Mouse (Mus musculus) retina, postnatal 7 days (tissue): ENCODE measurements around the gene Ece1.

Experiments used
- DNase-seq: peaks from one replicate; pipeline ENCODE4 v3.0.0-alpha.2; 2012; ENCODE audit warnings: low read depth, low spot score

Gene Ece1

GRCm38 (mm10) chr4:137882663-137883062 is 20.6 kb downstream of the Ece1 start:
- DNase-seq: no peak

GRCm38 (mm10) chr4:137883513-137884150 is 21.6 kb downstream of the Ece1 start:
- DNase-seq: no peak

DNA sequence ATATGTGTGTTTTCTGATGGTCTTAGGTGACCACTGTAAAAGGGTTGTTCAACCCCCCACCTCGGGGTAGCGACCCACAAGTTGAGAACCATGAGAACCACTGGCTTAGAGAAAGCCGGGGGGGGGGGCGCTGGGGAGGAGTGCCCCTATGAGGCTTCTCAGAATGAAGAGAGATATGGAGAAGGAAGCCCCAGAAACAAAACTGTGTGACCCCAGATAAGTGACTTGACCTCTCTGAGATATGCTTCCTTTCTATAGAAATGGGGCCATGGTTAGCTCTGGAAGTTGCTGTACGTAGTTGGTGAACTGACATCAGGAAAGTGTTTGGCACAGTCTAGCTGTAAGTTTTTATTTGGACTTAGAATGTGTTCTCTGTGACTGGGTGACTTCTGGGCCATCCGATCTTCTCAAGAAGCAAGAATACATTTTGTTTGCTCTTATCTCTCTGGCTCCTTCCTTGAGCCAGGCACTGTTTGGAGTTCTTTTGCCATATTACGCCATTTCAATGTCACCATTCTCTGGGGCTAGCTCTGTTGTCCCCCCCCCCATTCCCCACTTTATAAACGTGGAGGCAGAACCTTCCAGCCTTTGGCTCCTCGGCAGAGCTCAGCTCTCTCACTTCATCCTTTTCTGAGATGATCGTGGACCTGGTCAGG is 25.4 kb downstream of the Ece1 start:
- DNase-seq: no peak

- DNase-seq: no peak
These were observed 26.0 kb downstream of the Ece1 start for GRCm38 (mm10) chr4:137887993-137888388.

DNA sequence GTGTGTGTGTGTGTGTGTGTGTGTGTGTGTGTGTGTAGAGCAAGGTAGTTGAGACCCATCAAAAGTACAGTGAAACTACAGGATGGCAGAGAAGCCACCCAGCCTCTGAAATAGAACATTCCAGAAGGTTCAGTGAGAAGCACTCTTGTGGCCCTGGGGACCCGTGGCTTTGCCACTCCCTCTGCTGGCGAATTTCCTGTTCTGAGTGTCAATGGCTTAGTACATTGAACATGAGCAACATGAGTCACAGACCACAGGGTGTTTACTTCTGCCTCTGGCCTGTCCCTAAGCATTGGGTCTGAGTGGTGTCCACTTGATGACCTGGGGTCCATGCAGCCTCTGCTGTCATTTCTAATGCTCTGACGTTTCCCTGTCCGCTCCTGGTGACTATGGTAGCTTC is 28.6 kb downstream of the Ece1 start:
- no peak for DNase-seq

DNA sequence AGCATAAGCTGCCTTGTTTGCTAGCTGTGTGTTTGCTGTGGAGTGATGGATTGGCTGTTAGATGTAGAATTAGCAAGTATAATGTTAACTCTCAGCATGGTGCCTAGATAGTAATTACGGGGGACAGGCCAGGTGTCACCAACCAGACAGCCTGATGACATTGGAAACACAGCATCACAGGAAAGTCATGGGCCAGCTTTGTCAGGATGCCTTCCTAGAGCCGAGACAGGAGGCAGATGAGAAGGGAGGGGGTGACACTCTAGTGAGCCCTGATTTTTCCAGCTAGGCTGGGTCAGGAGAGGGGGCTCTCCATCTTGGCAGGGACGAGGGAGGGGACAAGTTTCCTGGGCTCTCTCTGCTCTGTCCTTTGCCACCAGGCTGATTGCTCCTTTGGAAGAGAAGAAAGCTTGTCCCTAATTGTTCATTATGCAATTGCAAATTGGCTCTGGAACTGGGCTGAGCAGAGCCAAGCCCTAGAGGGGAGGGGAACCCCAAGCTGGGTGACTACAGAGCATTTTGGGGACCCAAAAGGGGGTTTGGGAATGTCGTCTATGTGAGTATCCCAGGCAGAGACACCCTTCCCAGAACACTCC is 29.6 kb downstream of the Ece1 start:
- no peak for DNase-seq

DNA sequence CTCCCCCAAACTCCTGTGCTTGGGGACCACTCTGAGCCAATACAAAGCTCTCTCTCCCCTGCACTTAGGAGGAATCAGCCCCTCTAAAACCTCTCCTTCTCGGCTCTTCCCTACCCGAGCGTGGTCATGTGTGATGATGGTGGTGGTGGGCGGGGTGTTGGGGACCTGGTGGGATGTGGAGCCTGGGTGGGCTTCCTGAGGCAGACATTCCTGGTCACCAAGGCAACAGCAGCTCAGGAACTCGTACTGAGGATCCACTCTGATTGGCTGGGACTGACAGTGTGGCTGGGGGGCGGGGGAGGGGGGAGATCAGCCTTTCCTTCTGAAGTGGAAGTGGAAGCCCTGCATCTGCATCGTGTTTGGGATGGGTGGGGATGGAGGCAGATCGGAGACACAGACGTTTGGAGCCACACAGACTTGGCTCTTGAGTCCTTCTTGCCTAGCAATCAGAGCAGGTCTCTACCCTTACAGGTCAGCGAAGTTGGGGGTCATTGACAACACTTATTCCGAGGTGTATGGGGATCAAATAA is 30.7 kb downstream of the Ece1 start:
- DNase-seq: no peak

DNA sequence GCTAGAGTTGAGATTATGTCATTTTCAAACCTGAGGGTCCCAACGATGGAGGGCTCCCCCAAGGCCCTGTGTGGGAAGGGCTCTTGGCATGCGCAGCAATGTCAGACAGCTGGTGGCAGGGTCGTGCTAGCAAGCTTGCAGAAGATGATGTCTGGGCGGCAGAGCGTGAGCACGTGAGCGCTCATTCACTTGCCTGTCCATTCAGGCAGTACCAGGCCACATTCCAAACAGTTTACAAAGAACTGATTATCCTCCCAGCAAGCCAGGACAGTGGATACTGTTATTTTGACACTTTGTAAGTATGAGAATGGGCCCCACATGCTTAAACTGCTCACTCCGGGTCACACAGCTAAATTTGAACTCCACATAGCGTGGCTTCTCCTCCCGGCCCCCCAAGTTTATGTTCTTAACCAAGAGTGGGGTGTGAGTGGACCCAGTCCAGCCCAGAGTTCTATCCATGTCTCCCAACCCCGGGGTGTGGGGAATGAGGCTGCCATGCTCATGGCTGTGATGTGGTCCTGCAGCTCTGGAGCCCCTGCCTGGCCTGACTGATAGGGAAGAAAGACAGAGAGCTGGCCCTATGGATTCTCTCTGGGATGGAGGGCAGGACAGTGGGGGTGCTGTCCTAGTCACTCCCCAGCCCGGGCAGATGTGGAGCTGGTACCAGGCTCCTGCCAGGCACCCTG is 34.7 kb downstream of the Ece1 start:
- no peak for DNase-seq

DNA sequence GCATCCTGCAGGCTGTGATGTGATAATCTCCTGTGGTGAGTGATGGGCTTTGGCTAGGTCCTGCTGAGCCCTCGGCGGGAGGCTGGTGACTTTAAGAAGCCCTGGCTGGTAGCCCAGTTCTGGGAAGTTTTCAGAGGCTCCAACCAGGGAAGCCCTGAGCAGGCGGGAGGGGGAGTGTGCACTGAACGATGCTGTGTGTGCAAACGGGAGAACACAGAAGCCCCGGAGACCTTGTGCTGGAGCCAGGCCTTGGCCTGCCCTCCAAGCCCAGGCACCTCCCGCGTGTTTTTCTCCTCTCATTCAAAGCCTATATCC is 35.2 kb downstream of the Ece1 start:
- DNase-seq: peak; percentile 53

DNA sequence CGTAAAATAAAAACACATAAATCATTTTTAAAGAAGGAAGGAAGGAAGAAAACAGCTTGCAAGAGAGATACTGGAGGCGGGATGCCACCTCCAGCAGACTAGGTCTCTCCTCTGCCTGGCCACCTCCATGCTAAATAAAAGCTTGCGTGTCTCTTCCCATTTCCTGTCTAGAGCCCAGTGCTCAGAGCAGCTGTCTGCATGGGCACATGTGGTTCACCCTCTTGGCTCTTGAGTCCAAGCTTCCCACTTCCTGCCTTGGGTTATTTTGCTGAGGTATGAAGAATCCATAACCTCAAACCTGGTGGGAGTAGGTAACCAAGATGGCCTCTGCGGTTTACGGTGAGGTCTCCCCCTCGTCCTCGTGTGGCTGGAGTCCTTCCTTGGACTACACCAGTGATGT is 36.5 kb downstream of the Ece1 start:
- no peak for DNase-seq

- DNase-seq: peak; percentile 61
These were observed 40.2 kb downstream of the Ece1 start for GRCm38 (mm10) chr4:137902268-137902667.

- DNase-seq: no peak
These were observed 40.8 kb downstream of the Ece1 start for GRCm38 (mm10) chr4:137902873-137903272.

DNA sequence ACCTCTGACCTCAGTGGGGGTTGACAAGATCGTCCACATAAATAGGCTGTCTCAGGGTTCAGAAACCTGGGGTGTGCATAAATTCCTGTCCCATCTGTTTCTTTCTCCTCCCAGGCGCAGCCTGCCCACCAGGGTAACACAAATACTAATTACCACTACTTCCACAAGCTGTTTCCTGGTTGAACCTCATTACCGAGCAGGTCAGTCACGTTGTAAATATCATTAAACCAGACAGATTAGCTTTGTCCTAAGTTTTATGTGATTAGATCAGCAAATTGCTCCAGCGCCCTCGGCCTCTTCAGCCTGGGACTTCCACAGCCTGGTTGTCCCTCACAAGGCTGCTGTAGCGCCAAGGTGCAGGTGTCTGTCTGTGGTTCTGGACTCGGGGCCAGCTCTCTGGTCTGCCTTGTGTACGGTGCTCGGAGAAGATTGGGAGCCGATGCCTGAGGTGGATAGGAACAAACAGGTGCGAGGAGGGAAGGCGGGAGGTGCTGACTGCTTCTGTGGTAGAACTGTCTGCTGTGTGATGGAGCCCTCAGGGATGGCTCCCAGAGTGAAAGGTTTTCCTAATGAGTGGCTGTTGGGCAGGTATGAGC is 43.0 kb downstream of the Ece1 start:
- DNase-seq: no peak

- no peak for DNase-seq
These were observed 45.9 kb downstream of the Ece1 start for GRCm38 (mm10) chr4:137907979-137908378.

DNA sequence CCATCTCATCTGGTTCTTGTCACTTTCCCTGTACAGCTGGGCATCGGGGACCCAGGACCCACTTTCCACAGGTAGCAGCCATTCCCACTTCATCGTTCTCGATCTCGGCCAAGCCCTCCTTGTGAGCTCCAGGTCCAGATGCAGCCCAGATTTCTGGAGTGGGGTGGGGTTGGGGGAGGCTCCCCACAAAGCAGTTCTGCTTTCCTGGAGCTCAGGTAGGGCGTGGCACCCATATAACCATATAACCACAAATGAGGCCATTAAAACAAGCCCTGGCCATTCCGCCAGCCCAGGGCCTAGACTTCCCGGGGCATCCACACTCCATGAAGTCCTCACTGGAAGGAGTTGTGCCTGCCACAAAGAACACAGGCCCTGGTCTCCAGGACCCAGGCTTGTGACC is 46.5 kb downstream of the Ece1 start:
- no peak for DNase-seq

- no peak for DNase-seq
These were observed 46.9 kb downstream of the Ece1 start for GRCm38 (mm10) chr4:137908915-137909314.

DNA sequence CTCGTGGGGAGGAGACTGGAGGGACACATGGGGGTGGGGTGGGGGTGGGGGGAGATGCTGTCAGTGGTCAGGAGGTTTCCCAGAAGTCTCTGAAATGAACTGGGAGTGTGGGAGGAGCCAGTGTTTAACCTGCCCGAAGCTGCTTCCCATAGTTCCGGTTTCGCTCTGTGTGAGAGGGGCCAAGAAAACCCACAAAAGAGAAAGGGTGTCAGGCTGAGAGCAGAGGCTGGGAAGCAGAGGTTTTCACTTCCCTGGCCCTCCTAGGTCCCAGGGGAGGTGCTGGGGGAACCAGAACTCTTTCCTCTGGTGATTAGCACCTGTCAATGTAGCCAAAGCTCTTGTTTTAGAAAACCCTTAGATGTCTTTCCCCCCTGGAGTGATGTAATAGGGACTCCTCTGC is 47.4 kb downstream of the Ece1 start:
- DNase-seq: no peak

DNA sequence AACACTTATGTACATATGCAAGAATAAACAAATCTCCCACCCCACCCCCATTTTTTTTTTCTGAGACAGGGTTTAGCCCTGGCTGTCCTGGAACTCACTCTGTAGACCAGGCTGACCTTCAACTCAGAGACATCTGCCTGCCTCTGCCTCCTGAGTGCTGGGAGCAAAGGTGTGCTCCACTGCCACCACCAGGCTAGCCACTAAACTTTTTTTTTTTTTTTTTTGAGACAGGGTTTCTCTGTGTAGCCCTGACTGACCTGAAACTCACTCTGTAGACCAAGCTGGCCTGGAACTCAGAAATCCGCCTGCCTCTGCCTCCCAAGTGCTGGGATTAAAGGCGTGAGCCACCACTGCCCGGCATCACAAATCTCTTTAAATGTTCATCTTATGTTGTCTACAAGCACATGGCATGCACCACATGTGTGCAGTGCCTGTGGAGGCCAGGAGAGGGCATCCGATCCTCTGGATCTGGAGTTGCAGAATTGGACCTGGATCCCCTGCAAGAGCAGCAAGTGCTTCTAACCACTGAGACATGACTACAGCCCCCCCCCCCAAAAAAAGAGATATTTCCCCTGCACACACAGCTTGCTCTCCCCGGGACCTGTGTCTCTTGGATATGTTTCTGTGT is 48.5 kb downstream of the Ece1 start:
- no peak for DNase-seq

GRCm38 (mm10) chr4:137911657-137912056 is 49.6 kb downstream of the Ece1 start:
- no peak for DNase-seq

DNA sequence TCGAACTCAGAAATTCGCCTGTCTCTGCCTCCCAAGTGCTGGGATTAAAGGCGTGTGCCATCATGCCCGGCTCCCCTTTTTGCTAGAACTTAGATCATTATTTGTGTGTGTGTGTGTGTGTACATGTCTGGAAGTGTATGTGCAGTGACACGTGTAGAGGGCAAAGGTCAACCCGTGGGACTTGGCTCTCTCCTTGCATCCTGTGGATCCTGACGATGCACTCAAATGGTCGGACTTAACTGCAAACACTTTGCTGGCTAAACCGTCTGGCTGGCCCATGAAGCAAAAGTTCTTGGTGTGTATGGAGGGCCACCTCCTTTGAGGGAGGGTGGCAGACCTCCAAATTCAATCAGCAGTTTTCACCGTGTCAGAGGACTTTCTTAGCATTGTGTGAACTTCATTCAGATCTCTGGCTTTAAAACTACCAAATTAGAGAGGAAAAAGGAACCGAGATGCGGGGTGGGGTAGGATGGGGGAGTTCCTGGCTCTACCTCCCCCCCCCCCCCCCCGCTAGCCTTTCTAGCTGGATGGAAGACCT is 50.8 kb downstream of the Ece1 start:
- DNase-seq: no peak

DNA sequence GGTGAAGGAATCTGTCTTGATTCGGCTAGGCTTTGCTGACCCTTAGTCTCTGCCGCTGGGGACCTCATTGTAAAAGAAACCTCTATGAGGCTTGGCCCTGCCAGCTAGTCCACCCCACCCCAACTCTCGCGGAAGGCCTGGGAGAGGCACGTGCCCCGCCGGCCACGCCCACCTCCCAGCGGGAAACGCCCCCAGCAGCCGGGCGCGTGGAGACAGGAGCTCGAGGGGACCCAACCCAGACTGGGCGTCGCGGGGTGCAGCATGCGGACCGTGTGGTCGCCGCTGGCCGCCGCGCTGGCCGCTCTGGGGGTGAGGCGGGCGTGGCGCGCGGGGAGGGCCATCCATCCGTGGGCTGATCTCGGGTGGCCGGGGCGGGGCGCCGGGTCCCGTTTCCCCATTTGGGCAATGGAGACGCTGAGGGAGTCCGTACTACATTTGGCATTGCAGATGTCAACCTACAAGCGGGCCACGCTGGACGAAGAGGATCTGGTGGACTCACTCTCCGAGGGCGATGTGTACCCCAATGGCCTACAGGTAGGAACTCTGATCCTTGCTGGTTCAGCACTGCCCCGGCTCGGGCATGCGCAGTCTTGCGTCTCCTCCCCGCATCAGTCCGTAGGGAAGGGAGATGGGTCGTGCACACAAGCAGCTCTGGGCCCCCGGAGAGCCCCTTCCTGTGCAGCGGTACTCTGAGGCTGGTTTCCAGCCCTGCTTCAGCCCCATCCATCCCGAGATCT is 51.5 kb downstream of the Ece1 start:
- no peak for DNase-seq
